Mouse (Mus musculus) yolk sac, embryonic 10.5 days (tissue): ENCODE results near the gene Gtf3c1.
A peak's percentile ranks its signal among the peaks of the same experiment; 100 is the strongest.
"Not testable (repeated sequence)": the region's sequence is repeated elsewhere in the genome, so short reads cannot be mapped to it uniquely, and the experiment has no call there.

Experiments
- DNase-seq: peaks from one replicate; pipeline ENCODE4 v3.0.0-alpha.2; 2017; ENCODE audit warnings: low spot score

Gene Gtf3c1

DNA sequence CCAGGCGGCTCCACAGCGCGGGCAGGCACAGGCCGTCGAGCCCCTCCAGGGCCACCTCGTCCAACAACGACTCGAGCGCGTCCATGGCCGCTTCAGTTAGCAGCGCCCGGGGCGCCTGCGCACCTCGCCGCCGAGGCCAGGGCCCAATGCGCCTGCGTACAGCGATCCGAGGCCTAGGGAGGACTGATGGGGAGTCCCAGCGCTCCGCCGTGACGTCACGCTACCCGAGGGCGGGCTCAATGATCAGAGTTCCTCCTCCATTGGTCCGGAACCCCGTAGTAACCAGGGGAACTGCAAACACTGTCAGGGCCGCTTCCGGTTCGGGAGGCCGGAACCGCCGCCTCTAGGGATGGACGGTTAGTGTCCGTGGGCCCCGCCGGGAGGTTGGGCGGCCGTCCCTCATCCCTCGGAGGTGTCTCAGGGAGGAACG lies at the start of gene Gtf3c1, which contains the start of gene D430042O09Rik:
Gene Gtf3c1, minus strand, starts transcription at position 188 of the 430 bp plus-strand sequence.
Gene D430042O09Rik, plus strand, starts transcription at position 296 of the 430 bp plus-strand sequence.
- peak; percentile 98 for DNase-seq

DNA sequence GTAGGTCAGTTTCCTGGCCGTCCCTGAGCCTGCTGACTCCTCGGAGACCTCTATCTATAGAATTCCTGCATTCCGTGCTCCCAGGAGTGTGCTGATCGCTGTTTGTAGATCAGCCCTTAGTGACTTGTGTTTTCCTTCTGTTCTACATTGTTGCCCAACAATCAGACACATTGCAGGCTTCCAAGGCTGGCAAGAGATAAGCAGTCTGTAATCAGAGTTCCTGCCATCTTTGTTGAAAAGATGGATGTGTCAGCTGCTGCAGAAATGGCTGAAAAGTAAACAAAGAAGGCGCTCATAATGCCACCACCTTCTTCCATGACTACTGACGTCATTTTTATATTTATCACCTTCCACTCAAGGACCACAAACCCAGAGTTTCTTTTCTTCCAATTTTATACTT lies 49.2 kb upstream of the Gtf3c1 start:
- no peak for DNase-seq

DNA sequence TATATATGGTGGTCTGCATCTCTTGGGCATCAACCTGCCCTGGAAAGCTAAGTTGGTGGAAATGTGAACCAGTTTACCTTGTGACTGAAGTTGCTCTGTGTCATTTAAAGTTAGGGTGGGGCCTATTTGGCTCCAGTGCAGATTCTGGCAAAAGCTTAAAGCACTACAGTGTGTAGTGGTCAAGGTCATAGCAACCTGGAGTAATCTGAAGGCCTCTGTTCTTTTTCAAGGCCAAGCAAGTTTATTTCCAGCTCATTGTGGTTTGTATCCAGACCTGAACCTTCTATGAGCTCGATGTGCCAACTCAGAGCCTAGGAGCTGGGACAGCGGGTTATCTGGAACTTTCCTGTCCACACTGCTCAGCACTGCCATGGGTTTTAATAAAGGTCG lies 45.7 kb upstream of the Gtf3c1 start:
- no peak for DNase-seq

DNA sequence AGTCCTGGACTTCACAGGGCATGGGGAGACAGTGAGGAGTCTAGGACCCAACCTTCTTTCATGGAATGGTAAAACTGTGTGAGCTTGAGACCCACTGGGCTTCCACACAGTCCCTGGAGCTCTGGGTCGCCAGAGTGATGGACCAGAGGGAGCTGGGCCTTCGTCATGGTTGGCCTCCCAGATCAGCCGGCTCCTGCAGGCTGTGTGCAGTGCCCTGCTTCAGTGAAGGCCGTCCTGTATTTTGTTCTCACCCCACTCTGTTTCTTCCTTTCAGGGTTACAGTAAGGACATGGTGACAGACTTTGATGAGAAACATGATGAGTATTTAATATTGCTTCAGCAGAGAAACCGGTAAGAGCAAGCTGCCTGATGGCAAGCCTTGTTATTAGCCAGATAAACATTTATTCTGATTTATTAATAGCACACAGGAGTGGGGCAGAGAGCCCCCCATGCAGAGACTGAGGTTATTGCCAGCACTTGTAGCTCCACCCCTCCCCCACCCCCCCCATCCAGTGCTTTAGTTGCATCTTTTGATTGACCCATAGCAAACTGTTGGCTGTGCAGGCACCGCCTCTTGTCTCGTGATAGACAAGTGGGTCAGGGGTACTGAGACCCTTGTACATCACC lies 45.2 kb upstream of the Gtf3c1 start:
- no peak for DNase-seq

DNA sequence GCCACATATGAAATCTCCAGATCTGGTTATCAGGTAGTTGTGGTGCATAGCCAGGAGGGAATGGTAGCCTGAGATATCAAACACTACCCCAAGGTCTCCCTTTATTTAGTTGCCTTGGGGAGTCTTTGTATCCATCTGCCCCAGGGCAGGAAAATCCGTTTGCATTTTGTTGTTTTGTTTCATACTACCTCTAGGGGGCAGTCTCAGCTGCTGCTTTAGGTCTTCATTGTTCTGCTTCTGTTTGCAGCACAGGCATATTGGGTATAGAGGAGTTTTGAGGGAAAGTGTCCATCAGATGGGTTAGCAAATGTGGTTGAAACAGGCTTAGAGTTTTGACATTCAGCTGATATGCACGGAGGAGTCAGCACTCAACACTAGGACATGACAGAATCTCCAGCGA lies 40.6 kb upstream of the Gtf3c1 start:
- DNase-seq, result no peak

DNA sequence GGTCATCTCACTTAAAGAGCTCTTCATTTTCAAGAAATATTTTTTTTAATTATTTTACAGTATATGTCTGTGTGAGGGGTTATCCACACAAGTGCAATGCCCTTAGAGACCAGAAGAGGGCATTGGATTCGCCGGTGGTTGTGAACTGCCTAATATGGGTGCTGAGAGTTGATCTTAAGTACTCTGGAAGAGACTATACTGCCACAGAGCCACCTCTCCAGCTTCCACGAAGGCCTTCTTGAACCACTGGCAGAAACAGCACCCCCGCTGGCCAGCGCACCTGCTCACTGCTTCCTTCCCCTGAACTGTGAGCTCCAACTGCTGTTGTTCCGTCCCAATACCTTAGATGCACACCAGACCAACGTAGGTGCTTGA lies 39.7 kb upstream of the Gtf3c1 start:
- no peak for DNase-seq

DNA sequence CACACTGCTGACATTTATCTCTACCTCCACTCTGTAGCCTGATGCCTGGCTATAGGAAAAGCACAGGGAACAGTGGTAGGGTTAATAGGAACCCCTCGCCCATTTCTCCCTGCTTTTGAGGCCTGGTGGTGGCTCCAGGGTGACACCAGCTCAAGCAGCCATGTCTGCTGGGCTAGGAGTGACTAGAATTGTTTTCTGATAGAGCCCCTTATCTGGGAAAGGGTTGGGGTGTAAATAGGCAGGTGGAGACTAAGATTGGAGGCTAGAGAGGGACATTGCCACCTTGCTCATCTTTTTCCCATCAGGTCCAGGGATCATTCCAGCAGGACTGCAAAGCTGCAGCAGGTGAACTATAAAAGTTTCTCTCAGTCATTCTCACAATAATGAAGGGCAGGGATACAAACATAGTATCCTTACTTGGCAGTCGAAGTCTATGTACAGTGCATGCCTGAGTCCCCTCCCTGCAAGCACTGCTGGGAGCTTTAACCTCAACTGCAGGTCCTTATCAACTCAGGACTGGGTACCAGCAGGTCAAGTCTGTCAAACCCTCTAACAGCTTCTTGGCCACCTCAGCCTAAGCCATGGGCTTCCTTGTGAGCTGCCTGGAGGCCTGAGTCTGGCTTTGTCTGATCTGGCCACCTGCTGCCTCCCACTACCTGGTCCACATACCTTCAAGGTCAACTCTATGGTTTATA lies 39.2 kb upstream of the Gtf3c1 start:
- DNase-seq, result no peak

DNA sequence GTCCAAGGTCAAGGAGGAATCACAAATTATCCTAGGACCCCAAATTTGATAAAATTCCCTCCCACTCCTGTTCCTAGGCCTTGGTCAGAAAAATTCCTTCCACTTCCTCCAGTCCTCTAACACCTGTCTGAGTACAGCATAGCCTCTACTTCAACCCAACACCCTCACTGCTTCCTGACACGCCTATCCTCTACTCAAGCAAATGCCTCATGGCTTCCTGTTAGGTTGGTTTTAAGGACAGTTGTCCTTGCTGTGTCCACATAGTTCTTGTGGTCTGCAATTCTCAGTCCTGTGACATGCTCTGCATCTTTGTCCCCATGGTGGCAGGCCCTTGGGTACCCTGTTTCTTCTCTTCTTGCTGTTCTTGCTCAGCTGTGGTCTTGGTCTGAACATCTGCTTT lies 37.2 kb upstream of the Gtf3c1 start:
- no peak for DNase-seq

DNA sequence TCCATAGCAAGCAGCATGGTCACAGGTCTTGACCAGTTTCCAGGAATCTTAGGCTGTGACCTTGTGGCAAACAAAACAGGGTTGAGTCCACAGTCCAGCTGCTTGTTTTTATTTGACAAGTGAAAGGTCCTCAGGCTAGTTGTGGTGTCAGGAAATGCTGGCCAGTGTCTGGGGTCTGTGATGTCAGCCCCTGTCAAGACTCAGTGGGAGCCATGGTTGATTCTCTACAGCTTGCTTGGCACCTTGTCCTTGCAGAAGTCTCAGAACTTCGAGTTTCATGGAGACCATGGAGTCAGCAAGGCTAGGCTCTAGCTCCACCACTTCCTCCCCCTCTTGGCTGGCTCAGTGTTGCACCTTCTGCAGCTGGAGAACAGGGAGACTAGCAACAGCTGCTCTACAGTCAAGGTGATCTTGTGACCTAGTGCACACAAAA lies 33.7 kb upstream of the Gtf3c1 start:
- DNase-seq, result peak; percentile 81

DNA sequence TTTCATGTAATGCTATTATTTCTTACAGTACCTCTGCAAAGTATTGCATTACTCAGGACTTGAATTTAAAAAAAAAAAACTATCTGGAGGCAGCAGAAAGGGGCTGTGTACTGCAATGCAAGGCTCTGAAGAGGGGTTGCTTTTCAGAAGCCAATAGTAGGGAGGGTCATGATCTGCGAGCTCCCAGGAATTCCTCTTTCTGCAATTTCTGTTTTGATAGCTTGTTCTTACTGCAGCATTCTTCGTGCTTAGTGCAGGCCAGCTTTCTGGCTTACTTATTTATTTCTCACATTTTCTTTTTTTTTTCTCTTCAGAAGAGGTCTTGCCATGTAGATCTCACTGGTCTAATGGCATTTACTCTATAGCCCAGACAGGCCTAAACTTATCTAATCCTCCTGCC lies 32.9 kb upstream of the Gtf3c1 start:
- DNase-seq, result no peak

DNA sequence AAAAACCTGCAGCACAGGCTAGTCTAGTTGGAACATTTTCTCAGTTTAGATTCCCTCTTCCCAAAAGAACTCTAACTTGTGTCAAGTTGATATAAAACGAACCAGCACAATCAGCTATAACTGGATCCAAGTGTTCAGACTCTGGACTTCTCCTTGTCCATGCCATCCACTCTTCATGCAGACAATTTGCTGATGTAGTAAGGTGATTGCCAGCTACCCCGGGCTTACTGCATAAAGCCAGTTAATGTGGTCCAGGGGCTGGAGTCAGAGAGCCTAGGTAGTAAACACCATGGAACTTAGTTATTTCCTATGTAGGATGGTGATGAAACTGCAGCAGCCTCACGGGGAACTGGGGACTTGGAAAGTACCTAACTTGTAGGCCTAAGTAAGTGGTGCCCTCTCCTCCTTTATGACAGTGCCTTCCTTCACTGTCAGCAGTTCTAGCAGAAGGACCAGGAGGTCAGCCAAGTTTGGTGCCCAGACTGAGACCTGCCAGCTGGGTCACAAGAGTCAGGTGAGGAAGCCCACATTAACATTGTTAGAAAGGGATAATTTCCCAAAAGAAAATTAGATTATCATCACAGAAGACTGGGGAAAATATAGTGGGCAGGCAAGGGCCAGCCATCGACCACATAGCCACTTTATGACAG lies 28.9 kb upstream of the Gtf3c1 start:
- no peak for DNase-seq

DNA sequence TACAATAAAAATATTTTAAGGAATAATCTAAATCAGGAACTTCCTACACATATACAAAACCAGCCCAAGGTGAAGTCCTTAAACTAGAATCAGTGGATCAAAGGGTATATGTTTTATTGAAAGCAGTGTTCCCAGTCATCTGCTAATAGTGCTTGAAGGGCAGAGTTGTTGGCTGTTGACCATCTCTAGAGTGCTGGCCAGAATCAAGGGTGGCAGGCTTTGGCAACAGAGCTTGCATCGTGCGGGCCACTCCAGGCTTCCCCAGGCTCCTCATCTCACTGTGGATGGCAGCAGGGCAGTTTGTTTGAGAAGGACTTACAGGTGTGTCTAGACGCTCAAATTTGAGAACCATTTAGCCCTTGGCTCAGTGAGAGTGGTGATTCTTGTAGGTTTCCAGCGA lies 26.2 kb upstream of the Gtf3c1 start:
- no peak for DNase-seq

DNA sequence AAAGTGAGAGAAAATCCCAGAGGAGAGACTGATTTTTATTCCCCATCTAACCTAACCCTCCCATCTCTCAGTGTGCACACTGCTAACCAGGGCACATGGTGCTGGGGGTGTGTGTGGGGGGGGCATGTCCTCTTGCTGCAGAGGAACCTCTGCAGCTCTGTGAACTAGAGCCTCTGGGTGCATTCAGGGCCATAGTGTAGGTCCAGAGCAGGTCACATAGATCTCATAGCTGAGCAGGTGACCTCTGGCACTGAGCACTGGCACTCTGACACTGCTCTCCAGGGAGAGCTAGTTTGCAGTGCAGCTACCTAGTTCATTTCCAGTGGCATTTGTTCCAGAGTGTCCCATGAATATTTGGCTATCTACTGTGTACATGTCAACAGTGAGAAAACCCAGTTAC lies 24.1 kb upstream of the Gtf3c1 start:
- no peak for DNase-seq

DNA sequence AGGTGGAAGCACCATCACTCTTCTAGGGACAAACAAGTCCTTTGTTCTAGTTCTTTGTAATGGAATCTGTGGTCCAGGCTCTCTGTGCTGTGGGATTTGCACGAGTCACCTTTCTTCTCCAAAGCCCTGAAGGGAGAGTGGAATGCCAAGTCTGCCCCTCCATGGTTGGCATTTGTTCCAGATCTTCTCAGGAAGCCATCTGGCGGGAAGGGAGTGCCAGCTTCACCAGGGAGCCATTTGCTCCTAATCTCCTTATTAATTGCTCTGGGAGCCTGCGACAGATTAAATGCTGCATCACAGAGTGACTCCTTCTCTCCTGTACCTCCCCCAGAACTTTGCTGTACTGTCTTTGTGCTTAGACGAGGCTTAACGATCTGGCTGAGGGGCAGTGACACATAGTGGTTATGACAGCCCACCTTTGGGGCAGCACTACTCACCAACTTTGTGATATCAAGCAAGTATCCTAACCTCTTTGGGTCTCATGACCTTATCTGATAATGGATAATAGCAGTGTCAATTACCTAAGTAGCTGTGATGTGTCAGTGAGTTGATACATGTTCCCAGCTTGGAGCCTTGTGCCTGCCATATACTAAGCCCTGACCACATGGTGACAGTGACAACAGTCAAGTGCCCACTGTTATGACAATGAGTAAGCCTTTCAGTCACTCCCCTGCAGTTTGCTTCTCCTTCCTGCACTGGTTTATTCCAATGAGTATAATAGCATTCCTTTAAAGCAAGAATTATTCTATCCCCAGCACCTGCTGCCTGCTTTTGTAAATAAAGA lies 15.8 kb upstream of the Gtf3c1 start:
- no peak for DNase-seq

DNA sequence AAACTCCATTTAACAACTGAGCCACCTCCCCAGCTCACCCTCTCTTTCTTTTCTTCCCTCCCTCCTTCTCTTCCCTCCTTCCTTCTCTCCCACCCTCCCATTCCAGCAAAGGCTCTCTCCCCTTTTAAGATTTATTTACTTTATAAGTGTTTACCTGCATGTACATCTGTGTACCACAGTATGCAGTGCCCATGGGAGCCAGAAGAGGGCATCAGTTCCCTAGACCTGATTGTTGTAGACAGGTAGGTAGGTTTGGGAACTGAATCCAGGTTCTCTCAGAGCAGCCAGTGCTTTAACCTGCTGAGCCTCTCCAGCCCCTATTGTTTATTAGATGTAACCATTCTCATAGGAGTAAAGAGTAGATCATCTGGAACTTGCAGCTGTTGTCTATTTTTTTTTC lies 14.5 kb upstream of the Gtf3c1 start:
- DNase-seq, result no peak

DNA sequence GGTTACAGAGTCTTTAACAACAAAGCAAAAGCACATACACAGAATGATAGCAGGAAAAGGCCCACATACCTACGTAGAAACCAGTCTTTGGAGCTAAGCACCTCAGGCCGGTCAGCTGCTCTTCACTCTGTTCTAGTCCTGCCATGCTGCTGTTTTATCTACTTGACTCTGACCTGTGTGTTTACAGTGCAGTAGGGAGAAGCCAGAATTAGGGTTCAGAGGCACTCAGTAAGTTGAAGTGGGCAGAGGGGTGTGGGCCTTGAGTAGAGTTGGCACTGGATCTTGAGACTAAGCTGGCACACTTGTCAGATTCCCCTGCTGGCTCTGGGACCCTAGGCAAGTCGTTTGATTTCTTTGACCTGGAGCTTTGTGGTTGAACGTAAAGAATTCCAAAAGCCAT lies 13.5 kb upstream of the Gtf3c1 start:
- no peak for DNase-seq

DNA sequence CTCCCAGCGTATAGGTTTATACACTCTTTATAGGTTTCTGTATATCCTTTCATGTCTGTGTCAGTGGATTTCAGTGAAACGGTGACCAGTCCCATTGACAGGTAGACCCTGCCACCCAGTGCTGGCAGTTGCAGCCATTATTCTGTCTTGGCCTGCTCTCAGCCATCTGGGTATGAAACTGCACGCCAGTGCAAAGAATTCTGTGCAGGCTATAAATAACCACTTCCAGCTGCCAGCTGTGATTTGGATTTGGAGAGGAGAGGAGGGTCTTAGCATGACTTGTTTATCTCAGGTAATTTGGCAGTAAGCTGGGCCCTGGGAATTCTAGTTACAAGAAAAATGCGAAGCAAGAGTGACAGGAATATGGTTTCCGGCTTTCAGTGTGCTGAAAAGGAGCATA lies 12.8 kb upstream of the Gtf3c1 start:
- no peak for DNase-seq

DNA sequence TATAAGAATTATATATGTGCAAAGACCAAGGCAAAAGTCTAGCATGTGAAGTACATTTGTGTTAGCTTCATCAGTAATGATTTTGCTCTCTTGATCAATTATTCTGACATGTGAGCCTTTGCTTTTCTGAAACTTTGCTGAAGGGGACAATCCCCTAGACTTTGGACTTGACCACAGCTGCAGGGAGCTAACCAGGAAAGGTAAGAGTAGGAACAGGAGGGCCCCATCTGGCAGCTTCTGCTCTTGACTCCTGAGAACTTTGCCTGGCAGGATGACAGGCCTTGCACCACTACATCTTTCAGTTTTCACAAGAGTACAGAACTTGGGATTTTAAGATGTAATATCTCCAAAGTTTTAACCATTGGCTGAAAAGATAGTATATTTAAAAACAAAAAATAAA lies 10.0 kb upstream of the Gtf3c1 start:
- DNase-seq, result no peak

DNA sequence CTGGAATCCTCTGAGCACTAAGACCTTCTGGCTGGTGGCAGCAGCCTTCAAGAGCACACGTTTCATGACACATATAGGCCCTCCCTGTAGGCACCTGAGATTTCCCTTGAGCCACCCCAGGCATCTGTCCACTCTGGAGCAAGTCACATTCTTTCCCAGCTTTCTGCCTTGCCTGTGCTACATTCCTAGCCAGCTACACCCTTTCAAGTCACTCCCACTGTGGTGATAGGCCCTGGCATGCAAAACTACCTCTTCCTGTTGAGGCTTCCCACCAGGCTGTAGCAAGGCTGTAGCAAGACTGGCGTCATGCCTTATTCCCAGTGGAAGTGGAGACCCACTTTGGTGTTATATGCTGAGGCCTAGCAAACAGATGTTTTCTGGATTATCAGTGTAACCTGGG lies 9.1 kb upstream of the Gtf3c1 start:
- DNase-seq, result no peak

DNA sequence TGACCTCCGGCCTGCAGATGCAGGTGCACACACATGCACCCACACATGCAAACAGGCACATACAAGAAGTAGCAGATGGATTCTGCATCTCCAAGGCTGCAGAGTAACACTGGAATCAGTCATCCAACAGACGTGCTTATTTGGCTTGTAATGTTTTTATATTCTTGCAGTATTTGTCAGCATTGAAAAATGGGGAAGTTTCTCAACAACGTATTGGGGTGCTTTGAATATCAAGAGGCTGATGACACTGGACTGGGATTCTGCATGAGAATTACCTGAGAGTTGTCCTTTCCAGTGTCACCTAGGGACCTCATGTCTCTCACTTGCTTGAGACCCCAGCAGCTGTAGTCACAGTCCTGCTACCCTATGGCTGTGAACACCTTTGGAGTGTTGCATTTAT lies 7.2 kb upstream of the Gtf3c1 start:
- no peak for DNase-seq

DNA sequence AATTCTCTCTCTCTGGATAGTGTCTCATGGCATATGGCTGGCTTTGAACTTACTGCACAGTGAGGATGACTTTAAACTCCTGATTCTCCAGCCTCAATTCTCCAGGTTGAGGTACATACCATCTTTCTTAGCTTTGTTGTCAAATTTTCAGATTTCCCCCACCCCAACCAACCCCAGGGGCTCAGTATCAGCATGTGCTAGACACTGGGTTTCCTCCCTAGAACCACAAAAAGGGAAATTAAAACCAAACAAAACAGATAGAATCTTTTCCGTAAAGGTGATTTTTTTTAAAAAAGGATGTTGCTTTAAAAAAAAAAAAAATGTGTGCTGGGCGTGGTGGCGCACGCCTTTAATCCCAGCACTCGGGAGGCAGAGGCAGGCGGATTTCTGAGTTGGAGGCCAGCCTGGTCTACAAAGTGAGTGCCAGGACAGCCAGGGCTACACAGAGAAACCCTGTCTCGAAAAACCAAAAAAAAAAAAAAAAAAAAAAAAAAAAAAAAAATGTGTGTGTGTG lies 6.0 kb upstream of the Gtf3c1 start:
- DNase-seq, result not testable (repeated sequence)

DNA sequence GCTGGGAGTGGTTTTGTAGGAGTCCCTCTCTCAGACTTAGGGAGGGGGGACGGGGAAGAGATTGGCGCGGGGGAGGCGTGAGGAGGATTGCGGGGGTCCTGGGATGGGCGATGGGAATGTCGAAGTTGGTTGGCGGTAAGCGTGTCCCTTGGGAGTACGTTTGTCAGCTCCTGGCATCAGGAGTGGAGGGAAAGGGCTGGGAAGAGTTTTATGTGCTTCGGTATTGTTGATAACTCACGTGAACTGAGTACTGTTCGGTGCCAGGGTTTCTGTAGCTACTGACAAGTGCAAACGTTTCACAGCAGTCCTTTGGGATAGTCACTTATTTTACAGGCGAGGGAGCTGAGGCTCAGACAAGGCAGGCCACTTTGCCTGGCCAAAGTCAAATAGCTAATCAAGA lies 520 bp upstream of the Gtf3c1 start:
- no peak for DNase-seq
